Mouse (Mus musculus) mouse embryonic stem cell (cell line): Measurements from ENCODE around the gene Gm21760.
"Not testable (repeated sequence)": the region's sequence is repeated elsewhere in the genome, so short reads cannot be mapped to it uniquely, and the experiment has no call there.

Source experiments
- in situ Hi-C, 2 experiments: fragments of 300-500 bp; cut with MboI; formaldehyde crosslinking; loops; 1 replicate in 1 of 2; 3 replicates in 1 of 2; pipeline ENCODE4 v1.14.3; 2019 to 2020; ENCODE audit warnings: low sequenced_read_pairs in 2 of 2, low pct_unique_long_range_greater_than_20kb in 1 of 2, mixed read lengths in 1 of 2; ENCODE audit not compliant: unreplicated experiment in 1 of 2

The Gm21760 gene

DNA sequence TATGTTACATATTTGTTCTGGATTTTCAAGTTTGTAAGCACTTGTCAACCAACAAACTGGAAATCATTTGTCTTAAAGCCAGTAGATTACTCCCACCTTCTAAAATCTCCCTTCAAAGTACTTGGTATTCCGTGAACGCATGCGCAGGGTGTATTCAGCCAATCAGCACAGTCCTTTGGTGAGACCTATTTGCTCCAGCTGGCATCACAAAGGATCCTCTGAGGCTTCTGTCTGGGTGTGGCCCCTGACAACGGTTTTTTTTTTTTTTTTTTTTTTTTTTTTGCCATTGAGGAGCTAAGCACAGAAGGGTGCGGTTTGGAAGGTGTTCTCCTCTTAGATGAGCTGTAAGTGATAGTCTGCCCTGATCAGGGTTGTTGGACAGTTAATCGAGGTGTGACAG, at the start of gene Gm21760:
Gm21760 (plus strand) TSS at position 301 of the 400 bp plus-strand sequence.
- in situ Hi-C loops = not testable (repeated sequence)
